Mouse (Mus musculus) MEL (cell line): ENCODE results near the gene Flvcr1. TPM values are rescaled to one million over a fixed set of nuclear protein-coding genes. Genes with fewer than 3 reads are reported as not detected.

Experiments
- DNase-seq: peaks from one replicate; pipeline ENCODE4 v3.0.0; 2011; ENCODE audit warnings: low read depth, low spot score
- H3K27ac ChIP-seq: 2 replicates; pipeline ENCODE4 v1.5.1; 2012; ENCODE audit warnings: low read depth, mild to moderate bottlenecking, control low read depth, low read length, moderate library complexity; ENCODE audit not compliant: control insufficient read depth
- H3K27me3 ChIP-seq, 2 experiments: fragments of 150-350 bp in 1 of 2; sonication (generic) in 1 of 2; 2 replicates each; pipeline ENCODE4 v1.6.1; 2012; ENCODE audit warnings: low read length in 2 of 2, mild to moderate bottlenecking in 2 of 2, improper control_type of control experiment in 1 of 2, moderate library complexity in 1 of 2; ENCODE audit not compliant: insufficient read depth in 2 of 2, control insufficient read depth in 1 of 2
- H3K36me3 ChIP-seq, 2 experiments: 2 replicates each; pipeline ENCODE4 v1.6.1; 2012 to 2014; ENCODE audit warnings: low read length in 2 of 2, improper control_type of control experiment in 1 of 2, inconsistent platforms in 1 of 2, mild to moderate bottlenecking in 1 of 2; ENCODE audit not compliant: insufficient read depth in 2 of 2, control insufficient read depth in 1 of 2
- H3K4me1 ChIP-seq, 2 experiments: fragments of 150-350 bp in 1 of 2; sonication (generic) in 1 of 2; 2 replicates each; pipeline ENCODE4 v1.6.1; 2012; ENCODE audit warnings: low read length in 2 of 2, improper control_type of control experiment in 1 of 2, mild to moderate bottlenecking in 1 of 2; ENCODE audit not compliant: insufficient read depth in 2 of 2, control insufficient read depth in 1 of 2
- H3K4me3 ChIP-seq, 2 experiments: fragments of 150-350 bp in 1 of 2; sonication (generic) in 1 of 2; 2 replicates each; pipeline ENCODE4 v1.5.1; 2012; ENCODE audit warnings: low read depth in 2 of 2, low read length in 2 of 2, mild to moderate bottlenecking in 2 of 2, moderate library complexity in 2 of 2, control low read depth in 1 of 2, improper control_type of control experiment in 1 of 2; ENCODE audit not compliant: control insufficient read depth in 1 of 2, insufficient read depth in 1 of 2
- H3K79me2 ChIP-seq: 2 replicates; pipeline ENCODE4 v1.6.1; 2012; ENCODE audit warnings: mild to moderate bottlenecking, low read length, moderate library complexity; ENCODE audit not compliant: control insufficient read depth, poor library complexity, insufficient read depth
- H3K9ac ChIP-seq: 2 replicates; pipeline ENCODE4 v1.6.1; 2012; ENCODE audit warnings: low read depth, mild to moderate bottlenecking, control low read depth, low read length, moderate library complexity; ENCODE audit not compliant: control insufficient read depth, poor library complexity, severe bottlenecking
- H3K9me3 ChIP-seq: fragments of 150-350 bp; sonication (generic); replicated peaks from 2 replicates; pipeline ENCODE4 v1.6.1; 2012; ENCODE audit warnings: mild to moderate bottlenecking, low read length, improper control_type of control experiment, moderate library complexity; ENCODE audit not compliant: insufficient read depth
- BHLHE40 ChIP-seq: IDR thresholded peaks from 2 replicates; pipeline ENCODE4 v1.6.1; 2012; ENCODE audit warnings: low read depth, mild to moderate bottlenecking, inconsistent platforms, low read length, improper control_type of control experiment, borderline replicate concordance
- CHD2 ChIP-seq: IDR thresholded peaks from 2 replicates; pipeline ENCODE4 v1.6.1; 2011; ENCODE audit warnings: low read length, improper control_type of control experiment
- E2F4 ChIP-seq: IDR thresholded peaks from 2 replicates; pipeline ENCODE4 v1.6.1; 2011; ENCODE audit warnings: low read depth, low read length, improper control_type of control experiment, borderline replicate concordance
- ELF1 ChIP-seq: IDR thresholded peaks from 2 replicates; pipeline ENCODE4 v1.6.1; 2014; ENCODE audit warnings: low read depth, mild to moderate bottlenecking, inconsistent platforms, low read length, improper control_type of control experiment, moderate library complexity
- GATA1 ChIP-seq: IDR thresholded peaks from 2 replicates; pipeline ENCODE4 v1.6.1; 2011; ENCODE audit warnings: low read depth, low read length, improper control_type of control experiment
- HCFC1 ChIP-seq: IDR thresholded peaks from 2 replicates; pipeline ENCODE4 v1.6.1; 2012; ENCODE audit warnings: low read depth, mild to moderate bottlenecking, inconsistent platforms, low read length, improper control_type of control experiment, moderate library complexity
- MAFK ChIP-seq: IDR thresholded peaks from 2 replicates; pipeline ENCODE4 v1.6.1; 2011; ENCODE audit warnings: low read depth, mild to moderate bottlenecking, low read length, improper control_type of control experiment, borderline replicate concordance
- MAX ChIP-seq: IDR thresholded peaks from 2 replicates; pipeline ENCODE4 v1.6.1; 2011; ENCODE audit warnings: low read length, improper control_type of control experiment
- MAZ ChIP-seq: IDR thresholded peaks from 2 replicates; pipeline ENCODE4 v1.6.1; 2012; ENCODE audit warnings: low read depth, mild to moderate bottlenecking, inconsistent platforms, low read length, improper control_type of control experiment
- MXI1 ChIP-seq: IDR thresholded peaks from 2 replicates; pipeline ENCODE4 v1.6.1; 2011; ENCODE audit warnings: mild to moderate bottlenecking, low read depth, low read length, improper control_type of control experiment
- NELFE ChIP-seq: IDR thresholded peaks from 2 replicates; pipeline ENCODE4 v1.6.1; 2011; ENCODE audit warnings: low read depth, low read length, improper control_type of control experiment
- POLR2A ChIP-seq, 2 experiments: IDR thresholded peaks; 2 replicates each; pipeline ENCODE4 v1.6.1; 2011 to 2012; ENCODE audit warnings: low read length in 2 of 2, mild to moderate bottlenecking in 2 of 2, control low read depth in 1 of 2, improper control_type of control experiment in 1 of 2, low read depth in 1 of 2, moderate library complexity in 1 of 2; ENCODE audit not compliant: control insufficient read depth in 1 of 2, insufficient read depth in 1 of 2, poor library complexity in 1 of 2
- RCOR1 ChIP-seq: IDR thresholded peaks from 2 replicates; pipeline ENCODE4 v1.6.1; 2012; ENCODE audit warnings: low read depth, mild to moderate bottlenecking, inconsistent platforms, low read length, improper control_type of control experiment
- SIN3A ChIP-seq: IDR thresholded peaks from 2 replicates; pipeline ENCODE4 v1.6.1; 2012; ENCODE audit warnings: low read length, improper control_type of control experiment, inconsistent platforms
- TAL1 ChIP-seq: IDR thresholded peaks from 2 replicates; pipeline ENCODE4 v1.6.1; 2012; ENCODE audit warnings: mild to moderate bottlenecking, inconsistent platforms, low read length, moderate library complexity, mixed read lengths
- TBP ChIP-seq: IDR thresholded peaks from 2 replicates; pipeline ENCODE4 v1.8.0; 2011; ENCODE audit warnings: low read depth, low read length, improper control_type of control experiment
- TCF12 ChIP-seq: IDR thresholded peaks from 2 replicates; pipeline ENCODE4 v1.6.1; 2014; ENCODE audit warnings: low read depth, mild to moderate bottlenecking, inconsistent platforms, low read length, improper control_type of control experiment, moderate library complexity
- UBTF ChIP-seq: IDR thresholded peaks from 2 replicates; pipeline ENCODE4 v1.6.1; 2012; ENCODE audit warnings: low read depth, mild to moderate bottlenecking, inconsistent platforms, low read length, improper control_type of control experiment, moderate library complexity, borderline replicate concordance; ENCODE audit not compliant: insufficient read depth
- ZNF384 ChIP-seq: IDR thresholded peaks from 2 replicates; pipeline ENCODE4 v1.6.1; 2012; ENCODE audit warnings: low read depth, mild to moderate bottlenecking, inconsistent platforms, low read length, improper control_type of control experiment
- polyA plus RNA-seq, 2 experiments: library from polyadenylated mRNA; stranded (reverse) in 1 of 2; unstranded in 1 of 2; fragments of >175 nt in 1 of 2; fragments of >200 nt in 1 of 2; gene quantifications; 2 replicates each; pipeline versions ENCODE4 v1.2.1 to v1.2.4; 2012; ENCODE audit warnings: low replicate concordance in 2 of 2, low read depth in 1 of 2; ENCODE audit not compliant: insufficient read length in 2 of 2, insufficient read depth in 1 of 2, missing spikeins in 1 of 2
- total RNA-seq: library from RNA; depleted of rRNA; stranded (reverse); fragments of 300-350 nt; gene quantifications from 2 replicates; pipeline ENCODE4 v1.2.3, GENCODE M21; 2012

Gene Flvcr1
- total and polyA plus RNA-seq, 3 experiments = 19.1 to 36.9 TPM; not detected in 1

DNA sequence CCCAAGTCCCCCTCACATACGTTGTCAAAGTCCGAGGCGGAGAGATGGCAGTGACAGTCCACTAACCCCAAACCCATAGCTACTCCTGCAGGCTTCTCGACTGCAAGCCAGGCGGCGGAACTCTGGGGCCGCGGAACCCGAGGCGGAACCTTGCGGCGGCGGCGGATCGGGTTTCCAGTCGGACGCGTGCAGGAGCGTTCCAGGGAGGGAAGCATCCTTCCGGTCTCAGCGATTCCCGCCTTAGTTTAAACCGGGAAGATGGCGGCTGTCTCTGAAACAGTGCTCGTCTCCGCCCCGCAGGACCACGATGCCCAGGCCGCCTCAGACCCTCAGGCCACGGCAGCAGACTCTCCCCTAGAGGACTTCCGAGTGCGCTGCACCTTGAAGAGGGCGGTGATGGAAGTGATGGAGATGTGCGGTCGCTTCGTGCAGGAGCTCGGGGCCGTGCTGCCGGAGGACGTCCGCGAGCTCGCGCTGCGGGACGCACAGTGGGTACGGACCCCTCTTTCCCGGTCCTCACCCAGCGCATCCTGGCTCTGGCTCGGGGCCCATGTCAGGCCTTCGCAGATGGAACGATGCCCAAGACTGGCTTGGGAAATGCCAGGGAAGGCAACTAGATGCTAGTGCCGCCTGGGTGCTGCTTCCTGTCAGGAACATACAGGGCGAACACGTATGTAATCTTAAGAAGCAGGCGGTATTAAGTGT, 37.0 kb upstream of the Flvcr1 start, which contains the start of the genes Tatdn3 and Nsl1:
Gene Tatdn3 (minus strand): TSS at position 152 of the 705 bp plus-strand sequence.
Gene Nsl1 (plus strand): TSS at position 232 of the 705 bp plus-strand sequence.
- Histone ChIP-seq H3K36me3 (peaks cover 2 to 15% of the 10 kb centered on the region in 2 experiments; a peak in 3 of 4 replicates), H3K4me1 (peaks cover 5 to 16% of the 10 kb centered on the region in 2 experiments; a peak in 3 of 4 replicates), H3K9ac (peak within 1 kb of the TSS; percentile 90), H3K79me2 (peaks cover 20% of the 10 kb centered on the region), H3K27me3 (no peaks in the 10 kb centered on the region), H3K27ac (peak within 1 kb of the TSS; percentile 75), H3K9me3 (no peaks in the 10 kb centered on the region), H3K4me3 (peak within 1 kb of the TSS; percentile 73 to 88)
- DNase-seq = peak; percentile 95
- TF ChIP-seq MAFK = no peak
- peak; percentile 28 for TF ChIP-seq MXI1
- TF ChIP-seq GATA1 = no peak
- no peak for TF ChIP-seq ZNF384
- TF ChIP-seq TBP = peak; percentile 94
- peak; percentile 21 for TF ChIP-seq MAX
- TF ChIP-seq E2F4 = peak; percentile 97; the same call in 1 of the 2 replicates
- no peak for TF ChIP-seq RCOR1
- peak; percentile 71 for TF ChIP-seq NELFE
- TF ChIP-seq POLR2A (IDR thresholded peaks at IDR 0.05; ENCODE audit: control insufficient read depth in 1 of 2, insufficient read depth in 1 of 2, low read depth in 1 of 2, low read length in 2 of 2, poor library complexity in 1 of 2) = peak; percentile 70 to 93
- no peak for TF ChIP-seq CHD2
- peak; percentile 95 for TF ChIP-seq TCF12
- no peak for TF ChIP-seq BHLHE40
- TF ChIP-seq UBTF = peak; percentile 97; the same call in 1 of the 2 replicates
- peak; percentile 94 for TF ChIP-seq HCFC1
- peak; percentile 64 for TF ChIP-seq MAZ
- peak; percentile 81 for TF ChIP-seq SIN3A
- peak; percentile 70; the same call in 1 of the 2 replicates for TF ChIP-seq ELF1

DNA sequence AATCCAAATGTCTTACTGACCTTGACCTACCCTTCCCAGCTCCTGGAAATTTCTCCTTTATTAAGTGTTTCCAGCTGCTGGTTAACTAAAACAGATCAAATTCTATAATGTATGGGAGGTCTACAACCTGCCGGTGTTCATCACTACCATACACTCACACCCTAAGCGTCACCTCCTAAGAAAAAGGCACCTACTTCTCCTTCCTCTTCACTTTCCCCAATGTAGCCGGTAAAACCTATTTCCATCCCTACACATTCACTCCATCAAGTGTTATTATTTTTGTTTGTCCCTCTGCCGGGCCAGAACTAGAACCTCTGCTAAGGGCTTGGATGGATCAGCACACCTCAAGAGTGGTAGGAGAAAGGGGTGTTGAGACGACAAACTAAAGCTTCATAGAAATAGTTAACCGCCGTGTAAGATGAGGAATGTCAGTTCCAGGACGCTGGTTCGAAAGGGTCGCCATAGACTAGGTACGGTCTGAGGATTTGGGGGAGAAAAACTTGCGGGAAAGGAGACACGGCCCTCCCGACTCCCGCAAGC, 36.4 kb upstream of the Flvcr1 start:
- no peak for DNase-seq
- Histone ChIP-seq H3K9me3 (no peaks in the 10 kb centered on the region), H3K9ac (peak overlapping the region; percentile 86), H3K79me2 (peaks cover 20% of the 10 kb centered on the region), H3K4me1 (peaks cover 5 to 16% of the 10 kb centered on the region in 2 experiments; a peak in 3 of 4 replicates), H3K4me3 (peak overlapping the region; percentile 73 to 88), H3K36me3 (peaks cover 2 to 15% of the 10 kb centered on the region in 2 experiments; a peak in 3 of 4 replicates), H3K27ac (peak overlapping the region; percentile 75), H3K27me3 (no peaks in the 10 kb centered on the region)
- TF ChIP-seq TAL1 = no peak
